Mouse (Mus musculus): ENCODE results near the gene Tesc.
A peak's percentile ranks its signal among the peaks of the same experiment; 100 is the strongest.

Tesc gene

GRCm38 (mm10) chr5:118027698-118028190, at the start of gene Tesc:
Tesc (plus strand) TSS chr5:118027743.
- no peak for DNase-seq (ENCODE audit: low spot score)

- DNase-seq (ENCODE audit: low spot score): no peak
Observed at GRCm38 (mm10) chr5:117978159-117978697, 49.3 kb upstream of the Tesc start.

DNA sequence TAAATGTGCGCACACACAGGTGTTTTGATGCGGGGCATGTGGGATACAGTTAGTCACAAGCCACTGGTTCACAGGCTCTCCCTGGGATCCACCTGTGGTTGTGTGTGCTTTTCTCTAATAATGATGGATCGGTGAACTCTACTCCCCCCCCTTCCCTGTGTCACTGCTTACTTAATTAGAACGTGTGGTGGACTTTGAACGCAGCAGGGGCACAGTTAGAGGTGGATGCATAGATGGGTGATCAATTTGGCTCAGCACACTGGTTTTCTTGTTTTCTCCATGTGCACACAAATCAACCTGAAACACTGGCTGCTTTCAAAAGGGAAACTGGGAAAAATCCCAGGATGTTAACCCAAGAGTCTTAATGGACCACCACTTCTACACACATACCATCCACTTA, 48.5 kb upstream of the Tesc start:
- no peak for DNase-seq (ENCODE audit: low spot score)

- DNase-seq (ENCODE audit: low spot score): no peak
Observed at GRCm38 (mm10) chr5:117980921-117981320, 46.6 kb upstream of the Tesc start.

- DNase-seq (ENCODE audit: low spot score): no peak
Observed at GRCm38 (mm10) chr5:117981943-117982342, 45.6 kb upstream of the Tesc start.

DNA sequence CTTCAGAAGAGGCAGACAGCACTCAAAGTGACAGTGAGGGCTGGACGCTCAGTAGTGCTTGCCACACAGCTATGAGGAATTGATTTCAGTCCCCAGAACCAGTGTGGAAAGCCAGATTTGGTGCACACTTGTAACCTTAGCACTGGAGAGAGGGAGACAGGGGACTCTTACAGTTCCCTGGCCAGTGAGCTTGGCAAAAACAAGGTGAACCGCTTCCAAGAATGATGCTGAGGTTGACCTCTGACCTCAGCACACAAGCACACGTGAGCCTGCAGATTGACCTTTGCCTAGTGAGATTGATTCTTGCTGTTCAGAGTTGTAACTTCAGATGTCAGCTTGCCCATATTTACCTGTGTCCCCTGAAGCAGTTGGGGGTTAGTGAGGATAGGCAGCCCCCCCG, 41.2 kb upstream of the Tesc start:
- no peak for DNase-seq (ENCODE audit: low spot score)

DNA sequence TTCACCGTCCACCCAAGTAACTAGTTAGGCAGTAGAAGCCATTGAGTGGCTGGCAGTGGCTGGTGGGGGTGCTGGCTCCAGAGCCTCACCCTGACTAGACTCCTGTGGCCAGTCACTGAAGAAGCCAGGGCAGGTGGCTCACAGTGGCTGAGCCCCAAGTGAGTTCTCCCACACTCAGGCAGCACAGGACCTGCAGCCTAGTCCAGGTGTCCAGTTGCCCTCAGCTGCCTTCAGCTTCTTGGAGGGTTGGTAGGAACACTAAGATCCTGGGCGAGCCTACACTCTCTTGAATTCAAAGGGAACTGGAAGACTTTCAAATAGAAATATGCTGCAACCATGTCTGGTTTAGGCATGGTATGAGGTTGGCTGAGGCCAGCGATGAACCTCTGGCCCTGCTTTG, 39.7 kb upstream of the Tesc start:
- no peak for DNase-seq (ENCODE audit: low spot score)

DNA sequence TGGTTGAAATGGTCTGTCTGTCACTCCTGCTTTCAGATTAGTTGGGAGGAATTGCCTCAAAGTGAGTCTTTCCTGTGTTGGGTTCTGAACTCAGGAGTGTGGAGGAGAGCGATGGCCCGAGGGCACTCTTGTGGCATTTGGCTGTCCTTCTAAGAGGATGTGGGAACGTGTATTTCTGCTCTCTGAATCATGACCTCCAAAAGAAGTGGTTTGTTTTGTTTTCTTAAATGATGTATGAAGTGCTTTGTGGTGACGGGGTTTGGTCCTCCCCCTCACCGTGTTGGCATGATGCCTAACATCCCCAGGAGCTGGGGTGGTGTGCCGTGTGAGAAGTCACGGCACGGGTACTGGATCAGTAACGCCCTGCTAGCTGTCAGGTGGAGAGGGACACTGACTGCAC, 39.2 kb upstream of the Tesc start:
- no peak for DNase-seq (ENCODE audit: low spot score)

DNA sequence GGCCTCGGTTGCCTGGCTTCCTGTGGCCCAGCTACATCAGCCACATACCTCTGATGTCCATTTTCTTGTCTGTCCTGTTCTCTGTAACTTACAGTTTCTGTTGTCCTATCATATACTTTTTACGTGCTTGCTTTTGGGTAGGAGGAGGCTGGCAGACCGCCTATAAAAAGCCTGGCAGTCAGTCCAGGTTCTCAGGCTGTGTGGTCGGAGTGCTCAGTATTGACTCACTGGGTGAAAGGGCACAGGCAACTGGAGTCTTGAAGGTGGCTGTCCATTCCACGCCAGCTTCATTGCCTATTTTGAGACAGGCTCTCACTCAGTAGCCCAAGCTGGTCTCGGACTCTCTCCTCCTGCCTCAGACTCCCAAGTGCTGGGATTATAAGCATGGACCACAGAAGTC, 37.8 kb upstream of the Tesc start:
- DNase-seq (ENCODE audit: low spot score): no peak

DNA sequence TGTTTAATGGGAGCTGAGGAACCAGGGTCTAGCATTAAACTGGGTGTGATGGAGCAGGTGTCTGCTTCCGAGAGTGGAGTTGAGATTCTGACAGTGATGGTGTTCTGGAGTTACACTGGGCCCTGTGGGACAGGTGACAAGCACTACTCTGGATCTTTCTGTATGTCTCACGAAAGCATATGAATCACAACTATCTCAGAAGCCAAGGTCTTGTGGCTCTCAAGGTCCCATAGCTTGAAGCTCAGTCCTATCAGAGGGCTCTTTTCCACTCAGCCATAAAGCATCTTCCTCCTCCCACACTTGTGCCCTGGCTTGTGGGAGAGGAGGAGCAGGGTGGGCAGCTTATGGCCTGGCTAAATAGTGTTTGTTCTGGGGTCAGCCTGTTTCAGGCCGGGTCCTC, 36.6 kb upstream of the Tesc start:
- DNase-seq (ENCODE audit: low spot score): no peak

GRCm38 (mm10) chr5:117993550-117993949, 34.0 kb upstream of the Tesc start:
- DNase-seq (ENCODE audit: low spot score): no peak

- no peak for DNase-seq (ENCODE audit: low spot score)
Observed at GRCm38 (mm10) chr5:117995372-117995901, 32.1 kb upstream of the Tesc start.

- DNase-seq (ENCODE audit: low spot score): no peak
Observed at GRCm38 (mm10) chr5:117995911-117996310, 31.6 kb upstream of the Tesc start.

DNA sequence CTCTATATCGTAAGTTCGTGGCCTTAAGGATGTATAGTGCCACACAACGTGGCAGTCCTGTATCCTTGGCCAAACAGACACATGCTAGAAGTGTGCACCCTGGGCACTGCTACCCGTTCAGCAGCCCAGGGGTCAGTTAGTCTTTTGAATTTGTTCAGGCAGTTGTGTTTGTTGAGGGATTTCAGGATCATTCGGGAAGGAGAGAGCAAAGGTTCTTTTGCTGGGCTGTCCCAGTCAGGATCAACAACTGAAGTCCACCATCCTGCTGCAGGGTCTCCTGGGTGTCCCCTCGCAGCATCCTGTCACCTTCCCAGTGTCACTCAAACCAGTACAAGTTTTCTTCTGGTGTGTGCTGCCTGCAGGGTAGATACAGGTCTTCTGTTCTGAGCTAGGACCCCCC, 31.0 kb upstream of the Tesc start:
- no peak for DNase-seq (ENCODE audit: low spot score)

DNA sequence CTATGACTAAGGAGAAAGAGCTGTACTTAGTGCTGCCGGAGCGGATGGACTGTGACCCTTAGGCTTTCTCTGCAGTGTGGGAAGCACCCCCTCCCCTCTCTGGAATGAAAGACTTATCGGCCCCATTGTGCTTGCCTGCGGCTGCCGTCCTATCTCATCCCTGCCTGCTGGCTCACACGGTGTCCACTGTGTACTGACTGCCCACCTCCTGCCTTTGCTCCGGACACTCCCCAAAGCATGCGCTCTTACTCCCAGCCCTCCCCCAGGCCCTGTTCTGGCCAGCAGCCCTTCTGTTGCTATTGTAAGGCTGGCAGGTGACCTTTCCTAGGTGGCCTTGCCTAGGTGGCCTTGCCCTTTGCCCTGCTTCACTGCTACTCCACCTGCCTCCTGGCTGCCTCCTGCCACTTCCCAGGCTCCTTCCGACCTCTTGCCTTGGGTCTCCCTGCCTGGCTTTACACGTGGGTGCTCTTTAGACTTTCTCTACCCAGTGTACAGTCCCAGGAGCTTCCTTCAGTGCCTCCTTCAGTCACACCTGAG, 30.0 kb upstream of the Tesc start:
- DNase-seq (ENCODE audit: low spot score): peak; percentile 73

GRCm38 (mm10) chr5:117999061-117999460, 28.5 kb upstream of the Tesc start:
- no peak for DNase-seq (ENCODE audit: low spot score)

- DNase-seq (ENCODE audit: low spot score): no peak
Observed at GRCm38 (mm10) chr5:117999584-117999983, 28.0 kb upstream of the Tesc start.

DNA sequence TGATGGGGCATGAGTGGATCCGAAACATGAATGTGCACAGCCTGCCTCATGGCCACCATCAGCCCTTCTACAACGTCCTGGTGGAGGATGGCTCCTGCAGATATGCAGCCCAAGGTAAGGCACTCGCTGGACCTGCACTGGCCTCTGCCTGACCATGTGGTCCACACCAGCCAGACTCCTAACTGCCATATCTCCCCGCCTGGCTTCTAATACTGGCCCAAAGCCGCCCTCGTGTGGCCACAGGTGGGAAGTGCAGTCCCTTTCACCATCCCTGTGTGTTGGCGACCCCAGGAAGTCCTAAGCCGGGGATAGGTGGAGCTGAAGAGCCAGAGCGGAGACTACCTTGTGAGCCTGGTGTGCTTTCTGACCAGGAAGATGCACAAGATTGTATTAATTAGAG, 25.5 kb upstream of the Tesc start:
- DNase-seq (ENCODE audit: low spot score): no peak

DNA sequence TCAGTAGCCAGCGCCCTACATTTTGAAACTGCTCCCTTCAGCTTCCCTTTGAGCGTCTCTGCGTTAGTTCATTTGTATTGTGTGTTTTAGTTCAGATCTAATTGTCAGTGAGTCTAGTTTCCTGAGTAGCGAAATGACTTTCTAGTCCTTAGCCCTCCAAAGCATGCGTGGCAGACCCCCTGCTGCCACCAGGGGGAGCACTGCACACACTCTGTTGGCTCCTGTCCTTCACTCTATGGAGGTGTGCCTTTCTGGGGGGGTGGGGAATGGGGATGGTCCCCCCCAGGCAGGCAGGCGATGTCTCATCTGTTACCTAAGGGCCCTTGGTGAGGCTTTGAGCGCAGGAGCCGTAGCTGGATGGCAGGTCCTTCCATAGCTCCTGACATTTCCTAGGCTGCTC, 22.9 kb upstream of the Tesc start:
- no peak for DNase-seq (ENCODE audit: low spot score)

DNA sequence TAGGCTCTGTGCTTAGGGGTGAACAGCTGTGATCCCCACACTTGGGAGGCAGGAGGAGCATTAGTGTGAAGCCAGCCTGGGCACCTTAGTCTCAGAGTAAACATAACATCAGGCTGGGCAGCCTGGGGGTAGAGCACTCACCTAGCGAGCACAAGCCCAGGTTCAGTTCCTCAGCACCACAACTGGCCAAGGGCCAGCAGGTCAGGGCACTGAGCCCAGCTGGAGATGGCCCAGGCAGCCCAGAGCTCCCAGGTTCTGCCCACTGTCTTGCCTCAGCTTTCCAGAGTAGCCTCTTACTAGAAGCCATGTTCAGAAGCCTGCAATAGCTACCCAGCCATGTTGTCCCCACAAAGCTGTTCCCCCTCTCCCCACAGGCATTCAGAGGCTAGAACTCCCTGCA, 21.8 kb upstream of the Tesc start:
- DNase-seq (ENCODE audit: low spot score): no peak

DNA sequence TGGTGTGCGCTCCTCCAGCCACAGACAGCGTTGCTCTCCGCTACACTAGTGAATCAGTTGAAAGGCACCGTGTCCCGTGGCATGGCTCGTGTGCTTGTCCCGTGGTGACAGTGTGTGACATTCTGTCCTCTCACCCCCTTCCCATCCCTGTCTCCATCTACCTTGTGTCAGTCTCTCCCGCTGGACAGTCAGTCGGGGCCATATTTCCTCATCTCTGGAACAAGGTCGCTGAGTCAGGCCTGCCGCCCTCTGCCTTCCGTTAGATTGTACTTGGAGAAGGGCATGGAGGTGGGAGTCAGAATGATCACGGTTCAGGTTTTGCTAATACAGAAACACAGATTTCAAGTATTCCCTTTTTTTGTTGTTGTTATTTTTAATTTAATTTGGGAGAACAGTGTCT, 19.2 kb upstream of the Tesc start:
- no peak for DNase-seq (ENCODE audit: low spot score)

GRCm38 (mm10) chr5:118010872-118011271, 16.7 kb upstream of the Tesc start:
- DNase-seq (ENCODE audit: low spot score): no peak

DNA sequence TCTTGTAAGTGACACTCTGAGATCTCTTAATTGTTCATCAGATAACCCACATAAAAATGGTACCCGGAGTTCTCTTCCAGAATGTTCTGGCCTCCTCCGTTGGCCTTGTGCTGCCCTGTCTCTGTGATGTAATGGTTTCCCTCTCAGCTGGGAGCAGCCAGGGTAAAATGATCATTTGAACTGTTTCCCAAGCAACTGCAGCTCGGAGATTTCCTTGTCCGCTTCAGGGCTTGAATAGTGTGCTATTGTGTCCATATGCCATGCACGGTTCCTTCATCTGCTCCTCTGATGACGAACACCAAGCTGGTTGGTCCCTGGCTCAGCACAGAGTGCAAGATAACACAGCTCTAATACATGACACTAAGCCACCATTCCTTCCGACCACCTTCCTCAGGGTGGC, 15.7 kb upstream of the Tesc start:
- no peak for DNase-seq (ENCODE audit: low spot score)

GRCm38 (mm10) chr5:118015028-118015427, 12.5 kb upstream of the Tesc start:
- peak; percentile 75 for DNase-seq (ENCODE audit: low spot score)

Measured in testis, postnatal 14 days (tissue).